Mouse (Mus musculus): ENCODE measurements around the gene Sgms2.

The Sgms2 gene

DNA sequence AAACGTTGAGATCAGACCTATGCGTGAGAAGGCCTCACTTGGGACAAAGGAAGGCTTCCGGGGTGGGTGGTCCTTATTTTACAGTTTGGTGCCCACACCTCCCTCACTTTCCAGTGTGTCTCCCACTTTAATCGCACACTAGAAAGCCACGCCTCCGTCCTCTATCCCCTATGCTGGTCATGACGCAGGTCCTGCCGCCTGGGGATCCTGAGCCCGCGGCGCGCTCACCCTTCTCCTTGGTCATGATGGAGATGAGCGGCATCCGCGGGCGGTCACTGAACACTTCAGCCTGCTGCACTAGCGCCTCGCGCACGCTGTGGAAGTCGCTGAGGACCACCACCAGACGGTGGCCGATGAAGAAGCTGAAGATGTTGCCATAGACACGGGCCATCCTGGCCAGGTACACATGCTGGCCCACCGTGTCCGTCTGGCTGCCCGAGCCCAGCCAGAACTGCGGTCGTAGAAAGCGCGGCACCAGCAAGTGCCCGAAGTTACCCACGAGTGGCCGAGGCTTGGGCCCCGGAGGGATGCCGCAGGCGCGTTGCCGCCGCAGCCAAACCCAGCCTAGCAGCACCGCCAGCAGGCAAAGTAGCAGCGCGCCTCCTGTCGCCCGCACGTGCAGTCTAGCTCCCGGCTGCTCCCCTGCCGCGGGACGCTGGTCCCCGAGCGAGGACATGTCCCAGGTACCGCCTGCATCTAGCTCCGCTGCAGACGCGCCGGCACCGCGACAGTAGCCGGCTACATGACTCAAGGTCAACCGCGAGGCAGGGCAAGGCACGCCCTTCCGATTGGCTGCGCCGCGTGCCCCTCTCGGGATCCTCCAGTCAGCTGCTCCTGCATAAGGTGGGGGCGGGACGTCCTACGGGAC lies 188.5 kb downstream of the Sgms2 start, which contains the start of gene Cyp2u1:
Gene Cyp2u1 (minus strand): TSS at position 776 of the 868 bp plus-strand sequence.
- peak; percentile 84 for DNase-seq

DNA sequence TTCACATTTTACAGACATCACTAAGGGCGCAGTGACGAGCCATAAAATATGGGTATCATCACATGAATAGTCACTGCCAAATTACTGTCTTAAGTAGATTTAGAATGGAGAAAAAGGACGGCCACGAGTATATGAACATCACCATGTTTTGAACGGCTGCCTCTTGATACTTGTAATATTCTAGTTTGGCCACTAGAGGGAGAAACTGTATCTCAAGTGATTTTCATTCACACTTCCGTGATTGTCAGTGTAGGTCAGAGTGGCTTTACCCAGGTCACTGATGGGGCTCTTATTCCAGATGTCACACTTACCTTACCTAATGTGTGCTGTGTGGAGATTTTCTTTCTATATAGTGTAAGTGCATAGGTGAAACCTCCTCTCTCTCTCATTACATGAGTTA lies 191.3 kb downstream of the Sgms2 start:
- no peak for DNase-seq

DNA sequence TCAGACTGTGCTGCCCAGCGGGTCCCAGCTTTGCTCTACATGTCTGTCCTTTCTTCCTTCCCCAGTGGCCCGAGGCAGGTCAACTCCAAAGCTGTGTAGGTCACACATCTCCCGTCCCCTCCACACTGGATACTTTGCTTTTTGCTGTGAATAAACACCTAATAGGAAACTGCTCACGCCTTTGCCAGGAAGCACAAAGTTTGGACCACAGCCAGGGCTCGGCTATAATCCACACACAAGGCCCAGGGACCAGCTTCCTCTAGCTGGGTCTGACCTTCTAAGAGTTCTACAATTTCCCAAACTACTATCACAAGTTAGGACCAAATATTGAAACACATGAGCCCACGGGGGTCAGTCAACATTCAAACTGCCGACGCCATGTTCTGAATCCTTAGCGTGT lies 192.1 kb downstream of the Sgms2 start:
- no peak for DNase-seq

DNA sequence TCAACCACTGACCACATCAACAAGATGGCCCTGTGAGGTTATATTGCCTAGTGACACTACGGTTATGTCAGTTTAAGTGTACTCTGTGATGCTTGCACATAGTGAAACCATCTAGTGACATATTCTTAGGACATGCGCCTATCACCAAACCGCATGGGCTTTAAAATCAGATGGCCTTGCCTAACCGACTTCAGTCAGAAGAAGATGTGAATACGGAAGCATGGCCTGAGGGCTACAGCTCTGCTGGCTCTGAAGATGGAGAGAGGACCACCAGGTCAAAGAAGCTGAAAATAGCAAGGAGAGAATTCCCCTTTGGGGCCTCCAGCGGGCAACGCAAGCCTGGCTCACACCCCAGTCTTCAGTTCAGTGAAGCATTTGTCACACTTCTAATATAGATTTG lies 194.3 kb downstream of the Sgms2 start:
- no peak for DNase-seq

DNA sequence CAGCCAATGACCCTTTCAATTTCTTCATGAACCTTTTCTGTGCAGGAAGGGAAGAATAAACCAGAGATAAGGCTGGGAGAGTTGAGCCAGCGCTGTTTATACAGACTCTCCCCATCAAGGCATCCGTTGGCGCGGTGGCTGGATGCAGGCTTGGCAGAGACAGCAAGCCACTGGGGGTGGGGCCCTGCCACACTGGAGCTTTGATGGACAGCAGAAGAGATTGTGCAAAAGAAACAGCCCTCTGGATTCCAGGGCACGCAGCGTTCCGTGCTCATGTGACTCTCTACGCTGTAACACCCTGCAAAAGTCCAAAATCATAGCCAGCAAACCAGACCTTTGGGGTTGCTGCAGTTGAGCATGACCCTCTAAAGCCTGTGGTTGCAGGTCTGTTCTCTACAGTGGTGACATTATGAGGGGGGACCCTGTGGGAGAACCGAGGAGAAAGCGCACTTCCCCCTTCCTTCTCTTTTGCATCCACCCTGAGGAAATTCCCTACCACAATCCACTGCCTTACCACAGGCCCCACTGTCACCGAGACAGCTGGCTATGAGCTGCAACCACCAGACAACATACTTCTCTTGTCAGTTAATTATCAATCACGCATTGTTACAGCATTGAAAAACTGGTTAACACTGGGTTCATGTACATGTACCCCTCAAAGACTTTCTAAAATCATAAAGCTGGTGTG lies 195.6 kb downstream of the Sgms2 start:
- DNase-seq: peak; percentile 53

DNA sequence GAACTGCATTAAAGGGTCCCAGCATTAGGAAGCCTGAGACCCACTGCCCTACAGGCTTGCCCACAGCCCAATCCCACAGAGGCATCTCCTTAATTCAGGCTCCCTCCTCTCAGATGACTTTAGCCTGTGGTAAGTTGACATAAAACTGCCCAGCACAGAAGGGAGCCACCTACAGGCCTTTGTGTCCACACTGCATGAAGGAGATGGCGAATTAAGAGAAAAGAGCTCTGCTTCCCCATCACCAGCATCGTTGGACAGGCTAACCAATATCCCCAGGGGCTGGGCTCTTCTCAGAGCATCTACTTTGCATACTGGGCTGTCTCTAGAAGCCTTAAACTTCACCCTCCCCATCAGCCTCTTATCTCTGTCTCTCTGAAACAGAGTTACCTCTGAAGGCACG lies 196.7 kb downstream of the Sgms2 start:
- no peak for DNase-seq

DNA sequence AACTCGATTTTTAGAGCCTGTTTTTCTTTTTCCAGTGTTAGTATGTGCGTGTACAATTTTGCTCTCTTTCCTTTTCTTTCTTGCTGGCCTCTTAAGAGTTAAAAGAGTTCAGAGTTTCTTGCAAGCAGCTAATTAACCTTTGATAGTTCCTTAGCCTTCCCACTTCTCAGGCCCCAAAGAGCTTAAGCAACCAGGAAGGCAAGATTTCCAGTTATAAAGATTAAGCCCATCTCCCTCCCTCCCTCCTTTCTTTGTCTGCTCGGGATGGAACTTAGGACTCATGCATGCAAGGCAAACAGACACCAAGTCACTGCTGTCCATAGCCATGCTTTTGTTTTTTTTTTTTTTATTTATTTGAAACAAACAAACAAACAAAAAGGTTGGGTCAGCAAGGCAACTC lies 198.3 kb downstream of the Sgms2 start:
- no peak for DNase-seq

DNA sequence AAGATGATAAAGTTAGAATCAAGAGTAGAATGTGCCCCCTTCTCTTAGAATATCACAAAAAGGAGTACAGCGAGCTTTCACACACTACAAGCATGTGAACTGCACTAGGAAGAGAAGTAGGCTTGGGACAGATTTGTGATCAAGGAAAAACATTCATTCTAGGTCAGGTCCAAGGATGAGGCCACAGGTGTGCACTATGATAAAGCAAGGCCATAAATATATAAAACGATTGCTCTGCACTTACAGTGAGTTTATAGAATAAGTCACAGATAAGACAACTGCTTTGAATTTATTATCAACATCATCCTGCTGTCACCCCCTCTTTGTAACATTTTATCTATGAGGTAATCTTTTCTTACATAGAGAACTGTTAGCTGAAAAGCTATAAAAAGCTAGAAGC lies 198.9 kb downstream of the Sgms2 start:
- no peak for DNase-seq

DNA sequence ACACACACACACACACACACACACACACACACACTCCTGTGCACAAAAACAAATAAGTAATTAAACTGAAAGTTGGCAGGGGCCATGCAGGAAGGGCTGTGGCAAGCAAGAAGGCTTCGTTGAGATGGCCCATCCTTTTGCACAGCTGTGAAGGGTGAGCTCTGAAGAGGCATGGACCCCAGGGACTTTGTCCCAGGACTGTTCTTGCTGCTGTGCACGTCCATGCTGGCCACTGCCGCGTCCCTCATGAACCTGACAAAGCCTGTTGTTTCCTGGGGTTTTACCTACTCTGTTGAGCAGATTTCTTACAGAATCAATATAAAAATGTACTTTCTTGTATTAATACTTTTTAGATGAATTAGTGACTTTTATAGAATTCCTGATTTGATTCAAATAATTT lies 199.3 kb downstream of the Sgms2 start:
- DNase-seq: no peak

DNA sequence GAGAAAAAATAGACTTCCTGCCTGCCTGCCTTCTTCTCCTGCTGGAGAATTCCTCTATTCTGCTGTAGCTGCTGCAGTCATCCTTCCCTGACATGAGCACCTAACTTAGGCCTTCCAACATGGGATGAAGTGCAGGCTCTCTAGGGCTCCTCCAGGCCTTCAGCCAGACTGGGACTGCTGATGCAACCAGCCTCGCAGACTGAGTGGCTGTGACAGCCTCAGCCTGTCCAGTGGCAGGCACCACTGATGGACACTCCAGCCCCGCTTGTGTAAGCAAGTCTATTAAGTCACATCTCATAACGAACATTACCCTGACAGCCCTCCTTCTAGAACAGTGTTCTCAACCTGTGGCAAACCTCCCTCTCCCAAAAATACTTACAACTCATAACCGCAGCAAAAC lies 217.1 kb downstream of the Sgms2 start:
- peak; percentile 34 for DNase-seq

DNA sequence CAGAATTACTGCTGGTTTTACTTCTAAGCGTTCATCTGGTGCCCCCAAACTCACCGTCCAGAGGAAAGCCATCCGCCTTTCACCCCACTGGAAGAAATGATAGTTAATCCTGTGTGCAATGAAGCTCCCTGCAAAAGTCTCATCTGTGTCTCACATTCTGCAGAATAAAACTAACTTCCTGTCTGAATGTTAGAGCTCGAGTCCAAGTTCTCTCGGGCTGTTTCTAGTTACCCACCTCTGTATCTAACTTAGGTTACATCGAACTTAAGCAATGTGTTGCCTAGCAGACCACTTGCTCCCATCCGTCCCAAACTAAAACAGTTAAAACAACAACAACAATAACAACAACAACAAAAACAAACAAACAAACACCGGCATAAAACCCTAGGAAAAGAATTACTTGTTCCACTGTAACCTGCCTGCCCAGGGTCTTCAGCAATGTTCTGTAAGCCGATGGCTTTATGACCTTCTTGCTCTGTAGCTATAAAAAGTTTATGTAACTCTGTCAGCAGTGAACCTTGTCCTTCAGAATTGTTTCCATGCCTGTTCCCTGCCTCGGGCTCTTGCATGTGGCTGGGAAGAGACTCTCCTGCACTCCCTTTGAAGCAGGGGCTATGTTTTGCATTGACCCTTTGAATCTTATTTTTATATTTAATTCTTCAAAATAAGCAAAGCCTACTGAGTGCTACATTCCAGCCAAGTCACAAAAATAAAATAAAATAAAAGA lies 218.7 kb downstream of the Sgms2 start:
- DNase-seq: no peak

DNA sequence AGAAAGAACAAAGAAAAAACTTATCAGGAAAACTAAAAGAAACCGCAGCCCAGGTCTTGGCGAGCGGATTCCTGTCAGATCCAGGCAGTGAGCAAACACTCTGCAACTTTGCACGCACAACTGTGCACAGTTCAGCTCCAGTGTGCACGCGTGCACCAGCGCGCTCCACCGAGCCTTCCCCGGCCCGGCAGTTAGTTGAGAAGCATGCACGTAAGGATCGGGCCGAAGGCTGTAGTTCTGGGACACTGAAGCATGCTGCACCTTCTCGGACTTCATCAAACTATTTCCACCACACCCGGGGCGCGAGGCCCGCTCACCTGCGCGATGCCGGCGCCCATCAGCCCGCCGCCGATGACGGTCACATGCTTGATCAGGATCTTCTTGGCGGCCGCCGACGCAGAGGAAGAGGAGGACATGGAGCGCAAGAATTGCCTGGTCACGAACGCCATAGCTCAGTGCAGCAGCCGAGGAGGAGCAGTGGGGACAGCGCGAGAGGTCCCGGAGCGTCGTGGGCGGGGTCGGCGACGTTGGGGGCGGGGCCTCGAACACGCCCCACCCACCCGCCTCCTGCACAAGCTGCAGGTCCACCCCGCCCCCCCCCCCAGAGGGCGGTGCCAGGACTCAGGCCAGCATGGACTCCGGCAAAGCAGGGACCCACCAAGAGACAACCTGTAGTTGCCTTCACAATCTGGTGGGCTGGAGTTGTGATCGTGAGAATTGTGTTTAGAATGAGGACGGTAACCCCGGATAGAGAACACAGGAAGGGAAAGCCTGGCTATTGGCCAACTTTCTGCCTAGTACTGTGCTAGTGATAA lies 219.4 kb downstream of the Sgms2 start, which contains the start of gene Hadh:
Gene Hadh (minus strand): TSS at position 543 of the 815 bp plus-strand sequence.
- DNase-seq: peak; percentile 87

DNA sequence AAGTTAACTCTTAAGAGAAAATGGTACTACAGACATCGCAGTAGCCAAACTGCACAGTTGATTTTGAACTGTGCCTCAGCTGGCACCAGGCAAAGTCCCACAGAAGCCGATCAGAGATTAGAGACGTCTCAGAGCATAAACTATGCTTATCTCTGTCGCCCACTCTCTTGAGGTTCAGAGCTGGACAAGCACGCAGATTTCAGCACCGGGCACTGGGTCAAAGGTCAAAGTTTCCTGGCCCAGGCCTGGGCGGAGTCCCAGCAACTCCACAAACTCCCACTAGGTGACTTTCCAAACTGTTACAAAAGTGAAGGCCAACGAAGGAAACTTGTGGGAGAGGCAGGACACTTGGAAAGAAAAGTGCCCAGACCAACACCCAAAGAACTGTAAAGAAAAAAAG lies 220.1 kb downstream of the Sgms2 start:
- DNase-seq: peak; percentile 56

DNA sequence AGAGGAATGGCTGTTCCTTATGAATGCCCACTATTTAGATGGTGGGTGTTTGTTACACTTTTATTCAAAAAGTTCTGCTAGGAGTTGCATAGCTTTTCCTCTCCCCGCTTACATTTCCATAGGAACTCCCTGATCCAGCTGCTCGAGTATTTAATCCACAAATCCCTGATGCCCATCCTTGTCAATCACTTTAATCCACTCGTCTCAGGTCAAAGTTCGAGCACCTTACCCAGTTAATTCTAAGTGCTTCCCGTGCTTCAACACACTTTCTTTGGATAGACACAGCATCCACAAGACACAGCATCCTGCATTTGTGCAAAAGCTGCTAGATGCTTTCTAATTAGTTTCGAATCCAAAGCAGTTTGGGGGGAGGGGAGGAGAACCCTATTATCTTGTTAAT lies 220.8 kb downstream of the Sgms2 start:
- DNase-seq: no peak

Data from lung, postnatal 14 days (tissue).